Mouse (Mus musculus) heart, postnatal 0 days (tissue): Measurements from ENCODE around the gene Camta1. TPM values are rescaled to one million over a fixed set of nuclear protein-coding genes. Genes with fewer than 3 reads are reported as not detected.

Experiments
- ATAC-seq: fragments of 200-750 bp; cut with Nextera tagmentation; 2 replicates; pipeline ENCODE4 v1.8.0; 2017; ENCODE audit warnings: low read depth, moderate number of reproducible peaks, moderate library complexity; ENCODE audit not compliant: insufficient read depth
- DNase-seq: peaks from one replicate; pipeline ENCODE4 v3.0.0-alpha.2; 2016; ENCODE audit warnings: low spot score
- H3K27ac ChIP-seq: fragments of 300-500 bp; sonication (generic); 2 replicates; pipeline ENCODE4 v1.5.1; 2014; ENCODE audit warnings: low read depth, mild to moderate bottlenecking
- H3K27me3 ChIP-seq: fragments of 300-500 bp; sonication (generic); 2 replicates; pipeline ENCODE4 v1.6.1; 2014; ENCODE audit warnings: low read length, mixed read lengths; ENCODE audit not compliant: control insufficient read depth, insufficient read depth
- H3K36me3 ChIP-seq: fragments of 300-500 bp; sonication (generic); replicated peaks from 2 replicates; pipeline ENCODE4 v1.6.1; 2014; ENCODE audit warnings: low read length, mixed read lengths; ENCODE audit not compliant: control insufficient read depth, insufficient read depth
- H3K4me1 ChIP-seq: fragments of 300-500 bp; sonication (generic); 2 replicates; pipeline ENCODE4 v1.6.1; 2014; ENCODE audit warnings: antibody characterized with exemption; ENCODE audit not compliant: control insufficient read depth, insufficient read depth
- H3K4me2 ChIP-seq: fragments of 300-500 bp; sonication (generic); 2 replicates; pipeline ENCODE4 v1.6.1; 2014; ENCODE audit warnings: low read depth, mild to moderate bottlenecking, low read length, moderate library complexity
- H3K4me3 ChIP-seq: fragments of 300-500 bp; sonication (generic); 2 replicates; pipeline ENCODE4 v1.5.1; 2014; ENCODE audit warnings: low read depth, low read length
- H3K9ac ChIP-seq: fragments of 300-500 bp; sonication (generic); replicated peaks from 2 replicates; pipeline ENCODE4 v1.6.1; 2014; ENCODE audit warnings: low read depth, low read length, mixed read lengths
- H3K9me3 ChIP-seq: fragments of 300-500 bp; sonication (generic); replicated peaks from 2 replicates; pipeline ENCODE4 v1.6.1; 2016; ENCODE audit warnings: low read length; ENCODE audit not compliant: control insufficient read depth
- CTCF ChIP-seq: IDR thresholded peaks from 2 replicates; pipeline ENCODE4 v1.5.1; 2016; ENCODE audit warnings: antibody characterized with exemption, control low read depth, low read depth
- EP300 ChIP-seq: IDR thresholded peaks from 2 replicates; pipeline ENCODE4 v1.6.1; 2016; ENCODE audit warnings: antibody characterized with exemption, low read depth
- WGBS: fragments of 180-500 bp; shearing (Covaris S2); extraction: QIAGEN DNeasy Blood & Tissue Kit; methylation state at CpG from one replicate; pipeline ENCODE4 v1.1.7; 2014; 5-methylcytosine and 5-hydroxymethylcytosine counted together
- polyA plus RNA-seq: library from polyadenylated mRNA; unstranded; fragments of >200 nt; fragmentation: Nextera tagmentation; extraction: Ambion mirVana; gene quantifications from 2 replicates; pipeline ENCODE4 v1.2.1, GENCODE M21; 2015
- total RNA-seq: library from RNA; depleted of rRNA; stranded (reverse); fragments of >200 nt; gene quantifications from 2 replicates; pipeline ENCODE4 v1.2.3, GENCODE M21; 2014; ENCODE audit warnings: low replicate concordance

The Camta1 gene
- total and polyA plus RNA-seq, 2 experiments from 2014 or later: 72.7 to 240 TPM

- Histone ChIP-seq H3K9ac (no peak overlapping the region), H3K4me3 (no peak overlapping the region), H3K36me3 (no peaks in the 10 kb centered on the region), H3K4me1 (no peaks in the 10 kb centered on the region), H3K9me3 (no peaks in the 10 kb centered on the region), H3K27me3 (no peaks in the 10 kb centered on the region), H3K4me2 (no peak overlapping the region), H3K27ac (no peak overlapping the region)
- DNase-seq (no peak), ATAC-seq (no peak)
- WGBS: 47% methylated on average over 10 of the region's 10 CpGs
- TF ChIP-seq CTCF (no peak), EP300 (no peak)
These were observed 639.0 kb downstream of the Camta1 start for GRCm38 (mm10) chr4:151222635-151223034.

DNA sequence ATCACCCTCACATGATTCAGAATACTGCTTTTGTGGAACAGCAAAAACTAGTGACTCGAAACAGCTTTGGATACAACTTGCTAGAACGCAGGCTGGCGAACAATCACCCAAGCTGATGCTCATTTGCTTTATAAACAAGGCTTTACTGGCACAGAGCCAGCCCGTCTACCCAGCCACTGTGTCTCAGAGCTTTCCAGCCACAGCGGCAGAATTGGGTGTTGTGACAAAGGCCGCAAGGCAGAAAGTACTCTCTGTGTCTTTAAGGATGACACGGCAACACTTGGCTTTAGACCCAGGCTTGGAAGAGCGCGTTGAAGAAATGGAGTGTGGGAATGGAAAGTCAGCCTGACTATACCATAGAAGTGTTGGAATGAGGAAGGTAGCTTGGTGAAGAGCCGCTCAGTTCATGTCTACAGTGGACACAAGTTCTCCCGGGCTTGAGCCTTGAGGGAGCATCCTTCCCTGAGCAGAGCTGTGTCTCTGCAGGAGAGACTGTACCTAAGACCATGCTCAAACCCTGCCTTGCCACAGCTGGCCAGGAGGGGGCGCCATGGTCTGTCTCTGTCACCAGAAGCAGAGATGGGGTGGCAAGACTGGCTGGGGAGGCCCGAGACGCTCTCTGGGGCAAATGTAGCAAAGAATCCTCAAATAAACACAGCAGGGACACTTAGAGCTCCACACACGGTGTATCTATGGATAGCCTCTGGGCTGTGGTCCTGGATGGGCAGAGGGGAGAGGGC lies 645.0 kb downstream of the Camta1 start:
- no peak overlapping the region for H3K4me3 ChIP-seq
- no peak for ATAC-seq
- TF ChIP-seq EP300 (no peak), CTCF (no peak)
- DNase-seq: no peak
- H3K27me3 ChIP-seq: no peaks in the 10 kb centered on the region
- no peaks in the 10 kb centered on the region for H3K9me3 ChIP-seq
- WGBS: 66% methylated on average over 15 of the region's 15 CpGs
- no peaks in the 10 kb centered on the region for H3K36me3 ChIP-seq
- H3K27ac ChIP-seq: no peak overlapping the region
- no peak overlapping the region for H3K4me2 ChIP-seq
- no peaks in the 10 kb centered on the region for H3K4me1 ChIP-seq
- H3K9ac ChIP-seq: no peak overlapping the region

DNA sequence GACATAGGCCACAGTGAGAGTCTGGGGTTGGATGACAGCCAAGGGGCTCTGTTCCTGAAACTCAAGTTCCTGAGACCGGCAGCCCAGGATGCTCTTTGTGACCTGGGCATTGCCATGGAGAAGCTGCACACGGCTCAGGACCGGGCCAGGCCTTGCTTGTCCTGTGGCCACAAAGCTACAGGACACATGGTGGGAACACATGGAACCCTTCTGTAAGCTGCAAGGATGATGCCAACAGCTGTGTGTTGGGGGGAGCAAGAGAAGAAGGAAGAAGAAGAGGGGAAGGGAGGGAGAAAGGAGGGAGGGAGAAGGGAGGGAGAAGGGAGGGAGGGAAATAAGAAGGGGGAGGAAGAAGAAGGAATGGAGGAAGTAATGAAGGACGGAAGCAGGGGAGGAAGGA lies 645.8 kb downstream of the Camta1 start:
- Histone ChIP-seq H3K4me3 (no peak overlapping the region), H3K4me2 (no peak overlapping the region), H3K36me3 (no peaks in the 10 kb centered on the region), H3K27ac (no peak overlapping the region), H3K9me3 (no peaks in the 10 kb centered on the region), H3K4me1 (no peaks in the 10 kb centered on the region), H3K27me3 (no peaks in the 10 kb centered on the region), H3K9ac (no peak overlapping the region)
- 35% methylated on average over 4 of the region's 4 CpGs for WGBS
- DNase-seq (no peak), ATAC-seq (no peak)
- TF ChIP-seq CTCF (no peak), EP300 (no peak)

- DNase-seq: no peak
- Histone ChIP-seq H3K9me3 (no peaks in the 10 kb centered on the region), H3K9ac (no peak overlapping the region), H3K27me3 (no peaks in the 10 kb centered on the region), H3K4me2 (no peak overlapping the region), H3K27ac (no peak overlapping the region), H3K36me3 (no peaks in the 10 kb centered on the region), H3K4me3 (no peak overlapping the region), H3K4me1 (no peaks in the 10 kb centered on the region)
- ATAC-seq: no peak
- TF ChIP-seq EP300 (no peak), CTCF (no peak; the same call in 1 of the 2 replicates)
- WGBS: 42% methylated on average over 1 of the region's 1 CpGs
These were observed 646.5 kb downstream of the Camta1 start for GRCm38 (mm10) chr4:151215179-151215578.

DNA sequence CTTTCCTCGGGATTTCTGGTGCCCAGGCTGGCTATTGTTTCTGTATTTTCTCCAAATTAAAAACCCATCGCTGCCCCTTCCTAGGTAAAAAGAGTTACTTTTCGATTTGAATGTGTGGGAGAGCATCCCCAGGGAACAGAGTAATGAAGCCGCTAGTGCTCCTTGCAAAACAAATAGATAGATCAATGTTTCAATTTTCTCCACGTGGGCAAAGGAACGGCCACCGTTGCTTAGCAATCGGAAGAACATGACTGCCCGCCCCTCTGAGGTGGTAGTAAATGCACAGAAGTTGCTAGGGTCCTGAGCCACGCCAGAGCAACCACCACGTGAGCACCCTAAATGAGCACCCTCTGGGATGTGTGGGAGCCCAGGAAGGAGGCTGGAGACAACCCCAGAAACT lies 648.2 kb downstream of the Camta1 start:
- ATAC-seq (no peak), DNase-seq (no peak)
- Histone ChIP-seq H3K27me3 (no peaks in the 10 kb centered on the region), H3K4me2 (no peak overlapping the region), H3K4me1 (no peaks in the 10 kb centered on the region), H3K36me3 (no peaks in the 10 kb centered on the region), H3K4me3 (no peak overlapping the region), H3K9ac (no peak overlapping the region), H3K27ac (no peak overlapping the region), H3K9me3 (no peaks in the 10 kb centered on the region)
- no peak for TF ChIP-seq EP300
- 74% methylated on average over 11 of the region's 11 CpGs for WGBS

GRCm38 (mm10) chr4:151211992-151212391 lies 649.7 kb downstream of the Camta1 start:
- Histone ChIP-seq H3K9ac (no peak overlapping the region), H3K36me3 (no peaks in the 10 kb centered on the region), H3K4me1 (no peaks in the 10 kb centered on the region), H3K27me3 (no peaks in the 10 kb centered on the region), H3K4me3 (no peak overlapping the region), H3K27ac (no peak overlapping the region), H3K4me2 (no peak overlapping the region), H3K9me3 (no peaks in the 10 kb centered on the region)
- DNase-seq (no peak), ATAC-seq (no peak)
- TF ChIP-seq EP300 (no peak), CTCF (no peak)
- 81% methylated on average over 6 of the region's 6 CpGs for WGBS
